Mouse (Mus musculus) cortical plate, adult 2 months (tissue): ENCODE measurements at regions not wholly inside any gene's neighbourhood (a gene's known extent, or its start where the extent isn't known, plus 50 kb on each side); places are given as distances from the start of the nearest gene placed in this dataset.

ENCODE experiments used
- H3K27ac ChIP-seq: fragments of 200-500 bp; 2 replicates; pipeline ENCODE4 v1.5.1; 2012; ENCODE audit warnings: low read length, control low read depth, inconsistent platforms; ENCODE audit not compliant: insufficient read depth
- H3K4me1 ChIP-seq: fragments of 200-500 bp; 2 replicates; pipeline ENCODE4 v1.6.1; 2011; ENCODE audit warnings: low read length; ENCODE audit not compliant: control insufficient read depth, insufficient read depth
- H3K4me3 ChIP-seq: fragments of 200-500 bp; 2 replicates; pipeline ENCODE4 v1.5.1; 2011; ENCODE audit warnings: mild to moderate bottlenecking, low read length, control low read depth; ENCODE audit not compliant: insufficient read depth
- CTCF ChIP-seq: fragments of 200-500 bp; IDR thresholded peaks from 2 replicates; pipeline ENCODE4 v1.5.1; 2011; ENCODE audit warnings: mild to moderate bottlenecking, control low read depth, low read length; ENCODE audit not compliant: insufficient read depth; ENCODE audit errors: extremely low read depth
- POLR2A ChIP-seq: fragments of 200-500 bp; IDR thresholded peaks from 2 replicates; pipeline ENCODE4 v1.6.1; 2011; ENCODE audit warnings: mild to moderate bottlenecking, low read length, control low read depth; ENCODE audit not compliant: insufficient read depth; ENCODE audit errors: extremely low read depth

DNA sequence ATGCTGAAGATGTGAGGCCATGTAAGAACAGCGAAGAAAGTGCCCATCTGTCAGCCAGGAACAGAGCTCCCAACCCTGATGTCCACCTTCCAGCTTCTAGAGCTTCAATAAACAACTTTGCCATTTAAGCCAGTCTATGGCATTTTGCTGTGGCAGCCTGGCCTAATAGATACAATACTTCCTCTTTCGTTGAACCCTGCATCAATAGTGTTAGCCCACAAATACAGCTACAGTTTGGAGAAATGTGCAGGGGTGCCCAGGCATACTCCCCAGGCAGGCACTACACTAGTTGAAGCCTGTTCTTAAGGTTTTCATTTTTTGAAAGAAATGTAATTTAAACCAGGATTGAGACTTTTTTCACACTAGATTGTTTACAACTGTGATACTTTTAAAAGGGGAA, 199.9 kb upstream of the Rnd3 start:
- Histone ChIP-seq H3K4me1 (no peaks in the 10 kb centered on the region), H3K27ac (no peak overlapping the region), H3K4me3 (no peak overlapping the region)
- TF ChIP-seq CTCF, result no peak
- no peak for TF ChIP-seq POLR2A

DNA sequence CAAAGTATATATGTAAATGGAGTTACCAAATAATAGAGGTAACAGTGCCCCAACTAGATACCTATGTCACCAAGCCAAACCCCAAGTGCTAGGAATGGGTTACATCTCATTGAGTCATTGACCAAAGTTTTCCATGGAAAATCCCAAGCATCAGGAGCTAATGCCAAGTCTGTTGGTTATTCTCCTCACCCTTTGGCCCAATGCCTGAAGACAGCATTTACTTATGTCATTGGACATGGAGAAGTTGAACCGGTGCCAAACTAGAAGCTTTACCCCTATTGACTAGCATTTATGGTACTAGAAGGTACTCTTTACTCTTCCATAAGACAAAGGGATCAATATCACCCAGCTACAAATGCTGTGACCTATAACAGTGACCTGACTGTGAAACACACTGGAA, 198.2 kb upstream of the Rnd3 start:
- Histone ChIP-seq H3K4me1 (no peaks in the 10 kb centered on the region), H3K27ac (no peak overlapping the region), H3K4me3 (no peak overlapping the region)
- TF ChIP-seq POLR2A (no peak), CTCF (no peak)

DNA sequence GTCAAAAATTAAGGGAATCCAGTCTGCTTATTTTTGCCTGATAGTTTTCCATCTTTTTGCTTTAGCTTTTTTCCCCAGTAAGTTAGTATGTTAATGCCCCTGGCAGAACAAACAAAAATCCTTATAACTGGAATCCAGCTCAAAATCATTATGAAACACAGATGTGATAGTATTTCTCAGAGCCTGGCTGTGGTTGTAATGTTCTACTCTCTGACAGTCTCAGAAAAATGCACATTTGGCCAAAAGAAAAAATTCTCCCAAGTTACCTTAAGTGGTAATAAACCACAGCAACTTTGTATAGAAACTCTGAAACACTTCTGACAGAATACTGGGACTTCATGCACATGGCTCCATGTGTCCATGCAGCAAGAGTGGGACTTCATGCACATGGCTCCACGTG, 193.5 kb upstream of the Rnd3 start:
- H3K4me1 ChIP-seq, result no peaks in the 10 kb centered on the region
- H3K4me3 ChIP-seq, result no peak overlapping the region
- TF ChIP-seq POLR2A, result no peak
- TF ChIP-seq CTCF, result no peak
- H3K27ac ChIP-seq, result no peak overlapping the region

DNA sequence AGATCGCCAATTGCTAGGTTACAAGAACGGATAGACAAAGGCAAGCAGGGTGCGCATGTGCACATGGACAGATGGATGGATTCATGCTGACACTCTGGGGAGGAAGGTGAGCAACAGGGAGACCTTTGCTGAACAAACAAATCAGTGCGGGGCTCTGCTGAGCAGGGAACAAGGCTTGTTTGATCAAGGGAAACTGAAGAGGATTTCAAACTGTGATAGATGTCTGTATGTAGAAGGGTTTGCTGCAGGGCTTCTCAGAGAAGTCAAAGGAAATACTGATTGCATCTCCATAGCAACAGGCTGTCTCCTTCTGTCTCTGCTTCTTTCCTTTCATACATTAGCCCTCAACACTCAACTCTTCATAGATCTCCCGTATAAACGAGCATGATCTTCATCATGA, 185.5 kb upstream of the Rnd3 start:
- no peak for TF ChIP-seq CTCF
- TF ChIP-seq POLR2A, result no peak
- Histone ChIP-seq H3K4me1 (no peaks in the 10 kb centered on the region), H3K4me3 (no peak overlapping the region), H3K27ac (no peak overlapping the region)

DNA sequence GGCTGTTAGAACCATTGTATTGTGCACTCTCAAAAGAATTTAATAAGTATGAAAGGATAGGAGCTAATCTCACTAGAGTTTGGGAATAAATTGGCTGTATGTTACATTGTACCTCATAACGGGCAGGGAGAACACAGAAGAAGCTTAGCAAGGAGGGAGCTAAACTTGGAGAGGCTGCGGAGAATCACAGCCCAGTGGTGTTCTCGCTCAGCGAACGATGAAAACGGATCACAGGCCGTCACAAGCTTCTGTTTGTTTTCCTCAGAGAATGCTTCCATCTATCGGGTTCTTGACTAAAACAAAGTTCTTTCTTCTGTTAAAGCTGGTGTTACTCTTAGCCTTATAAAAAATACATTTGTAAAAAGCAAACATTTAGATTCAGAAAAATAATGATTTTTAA, 178.2 kb upstream of the Rnd3 start:
- Histone ChIP-seq H3K4me3 (no peak overlapping the region), H3K4me1 (no peaks in the 10 kb centered on the region), H3K27ac (no peak overlapping the region)
- no peak for TF ChIP-seq CTCF
- TF ChIP-seq POLR2A, result no peak

DNA sequence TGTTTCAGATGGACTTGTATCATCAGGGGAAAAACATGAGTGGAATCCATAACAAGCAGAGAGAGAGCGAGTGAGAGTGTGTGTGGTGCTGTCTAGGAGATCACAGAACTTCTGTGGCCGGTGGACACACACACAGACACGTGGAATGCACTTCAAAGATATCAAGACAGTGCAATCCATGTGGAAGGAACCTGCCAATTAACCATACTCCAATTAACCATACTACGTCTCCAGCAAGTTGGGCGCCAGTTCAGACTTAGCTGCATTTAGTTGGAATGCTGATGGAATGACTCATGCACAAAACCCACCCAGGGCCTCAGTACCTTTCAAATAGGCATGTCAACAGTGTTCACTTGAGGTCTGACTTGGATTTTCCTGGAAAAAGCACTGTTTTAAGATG, 172.8 kb upstream of the Rnd3 start:
- Histone ChIP-seq H3K4me1 (no peaks in the 10 kb centered on the region), H3K4me3 (no peak overlapping the region), H3K27ac (no peak overlapping the region)
- TF ChIP-seq CTCF (no peak), POLR2A (no peak)

DNA sequence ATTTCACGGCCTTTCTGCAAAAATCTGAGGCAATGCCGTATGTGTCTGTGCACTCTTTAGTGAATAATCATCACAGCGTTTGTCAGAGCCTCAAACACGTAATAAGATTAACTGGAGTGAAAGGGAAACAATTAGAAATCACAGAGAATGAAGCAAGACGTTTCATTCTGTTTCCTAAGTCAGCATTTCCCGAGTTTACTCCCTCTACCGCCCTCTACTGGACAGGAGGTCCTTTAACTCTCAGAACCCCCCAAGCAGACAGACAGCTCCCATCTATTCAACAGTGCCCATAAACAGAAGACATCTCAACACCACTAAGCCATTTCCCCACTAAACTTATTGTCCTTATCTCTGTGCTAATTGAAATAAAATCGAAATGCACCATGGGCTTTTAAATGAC, 167.5 kb upstream of the Rnd3 start:
- TF ChIP-seq CTCF (no peak), POLR2A (no peak)
- Histone ChIP-seq H3K4me3 (no peak overlapping the region), H3K4me1 (no peaks in the 10 kb centered on the region), H3K27ac (no peak overlapping the region)

DNA sequence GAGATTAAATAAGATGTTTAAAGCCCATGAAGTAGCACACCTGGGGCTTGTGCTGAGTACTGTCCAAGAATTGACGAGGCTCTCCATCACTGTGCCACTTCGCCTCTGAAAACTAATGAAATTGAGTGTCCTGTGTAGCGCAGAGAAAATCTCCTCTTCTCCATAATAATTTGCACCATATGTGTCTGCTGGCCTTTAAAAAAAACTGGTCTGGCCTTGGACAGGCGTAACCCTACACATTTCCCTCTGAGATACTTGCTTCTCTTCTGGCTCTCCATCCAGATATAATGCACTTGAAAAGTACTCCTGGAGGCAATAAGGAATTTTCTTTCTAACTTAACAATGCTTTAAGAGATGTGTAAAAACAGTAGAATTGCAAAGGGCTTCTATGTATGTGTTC, 164.5 kb upstream of the Rnd3 start:
- H3K27ac ChIP-seq, result no peak overlapping the region
- H3K4me1 ChIP-seq, result no peaks in the 10 kb centered on the region
- TF ChIP-seq POLR2A, result no peak
- TF ChIP-seq CTCF, result no peak
- H3K4me3 ChIP-seq, result no peak overlapping the region

DNA sequence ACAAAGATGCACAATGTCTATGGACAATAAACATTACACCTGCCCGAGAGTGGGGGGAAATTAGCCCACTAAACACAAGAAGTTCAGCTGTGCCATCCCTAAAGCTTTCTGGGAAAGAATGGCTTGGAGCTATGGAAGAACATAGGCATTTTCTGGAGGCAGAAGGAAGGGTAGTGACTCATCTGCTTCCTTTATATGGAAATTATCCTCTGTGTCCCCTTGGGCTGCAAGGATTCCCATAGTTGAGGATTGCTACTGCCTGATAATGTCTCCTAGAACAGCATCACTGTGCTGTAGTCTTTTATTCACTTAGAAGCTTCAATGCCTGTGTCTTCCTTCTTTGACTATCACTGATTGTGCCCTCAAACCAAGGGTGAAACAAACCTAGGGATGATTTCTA, 157.3 kb upstream of the Rnd3 start:
- TF ChIP-seq CTCF, result no peak
- TF ChIP-seq POLR2A, result no peak
- no peak overlapping the region for H3K27ac ChIP-seq
- peaks cover 4% of the 10 kb centered on the region; the same call in 1 of the 2 replicates for H3K4me1 ChIP-seq
- no peak overlapping the region for H3K4me3 ChIP-seq

DNA sequence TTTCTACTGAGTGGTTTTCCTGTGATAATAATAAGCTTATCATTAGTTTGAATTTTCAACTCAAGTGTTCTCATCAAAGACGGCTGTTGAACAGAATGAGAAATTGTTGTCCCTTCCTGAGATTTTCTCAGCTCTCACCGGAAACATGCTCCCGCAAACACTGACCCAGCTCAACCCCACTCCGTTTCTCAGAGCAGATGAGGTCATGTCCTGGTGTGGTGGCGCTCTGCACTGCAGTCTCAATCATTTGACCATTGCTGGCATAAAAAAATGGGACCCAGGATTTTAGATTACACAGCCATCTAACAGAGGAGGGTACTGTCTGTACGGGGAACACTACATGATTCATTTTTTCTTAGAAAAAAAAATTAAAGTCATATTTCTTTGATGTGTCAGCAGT, 156.5 kb upstream of the Rnd3 start:
- no peak overlapping the region for H3K27ac ChIP-seq
- peaks cover 4% of the 10 kb centered on the region; the same call in 1 of the 2 replicates for H3K4me1 ChIP-seq
- TF ChIP-seq POLR2A (no peak), CTCF (no peak)
- H3K4me3 ChIP-seq, result no peak overlapping the region

DNA sequence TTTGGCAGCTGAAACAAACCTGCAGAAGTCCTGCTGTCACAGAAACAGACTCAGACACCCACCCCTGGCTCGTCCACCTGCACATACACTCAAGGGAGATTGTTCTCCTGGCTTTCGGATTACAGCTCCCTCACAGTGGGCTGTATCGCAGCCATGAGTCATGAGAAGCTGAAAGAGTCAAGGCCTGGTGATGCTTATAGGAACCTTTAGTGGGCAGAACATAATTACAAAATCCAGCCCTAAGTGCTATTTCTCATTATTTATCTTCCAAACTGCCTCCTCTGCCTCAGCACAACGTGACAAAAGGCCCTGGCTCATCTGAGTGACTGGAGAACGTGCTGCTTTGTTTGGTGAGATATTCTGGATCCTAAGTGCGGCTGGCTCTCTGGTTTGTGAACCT, 155.8 kb upstream of the Rnd3 start:
- H3K4me1 ChIP-seq, result peaks cover 4% of the 10 kb centered on the region; the same call in 1 of the 2 replicates
- no peak overlapping the region for H3K4me3 ChIP-seq
- TF ChIP-seq CTCF (no peak), POLR2A (no peak)
- no peak overlapping the region for H3K27ac ChIP-seq
